Mouse (Mus musculus) myocyte (in vitro differentiated cells): ENCODE data around the gene Atf6.

Experiments used
- MYOG ChIP-seq, 3 experiments: IDR thresholded peaks; one replicate each; pipeline ENCODE4 v1.6.1; 2011; ENCODE audit warnings: control low read depth in 2 of 3, low read depth in 2 of 3, mild to moderate bottlenecking in 2 of 3; ENCODE audit not compliant: insufficient read length in 2 of 3, control insufficient read depth in 1 of 3, insufficient read depth in 1 of 3
- POLR2A ChIP-seq: IDR thresholded peaks from one replicate; pipeline ENCODE4 v1.6.1; 2011; ENCODE audit warnings: low read depth, mild to moderate bottlenecking, control low read depth, moderate library complexity; ENCODE audit not compliant: insufficient read length
- POLR2AphosphoS2 ChIP-seq: IDR thresholded peaks from one replicate; pipeline ENCODE4 v1.6.1; 2011; ENCODE audit warnings: low read depth, control low read depth; ENCODE audit not compliant: insufficient read length

- TF ChIP-seq POLR2A (no peak), MYOG (IDR thresholded peaks at IDR 0.05; ENCODE audit: control insufficient read depth in 1 of 3, insufficient read depth in 1 of 3, insufficient read length in 2 of 3, low read depth in 2 of 3) (no peak), POLR2AphosphoS2 (no peak)
Observed at GRCm38 (mm10) chr1:170717241-170717828, 150.2 kb downstream of the Atf6 start.
